Mouse (Mus musculus) heart, embryonic 12.5 days (tissue): ENCODE measurements around the gene Clybl. TPM values are rescaled to one million over a fixed set of nuclear protein-coding genes. Genes with fewer than 3 reads are reported as not detected.

Experiments
- ATAC-seq: fragments of 200-750 bp; cut with Nextera tagmentation; 2 replicates; pipeline ENCODE4 v1.8.0; 2017; ENCODE audit warnings: moderate TSS enrichment, moderate library complexity; ENCODE audit not compliant: insufficient number of reproducible peaks, low FRiP score
- H3K27ac ChIP-seq: fragments of 300-500 bp; sonication (generic); 2 replicates; pipeline ENCODE4 v1.5.1; 2016; ENCODE audit warnings: mild to moderate bottlenecking, moderate library complexity; ENCODE audit not compliant: poor library complexity, severe bottlenecking
- H3K27me3 ChIP-seq: fragments of 300-500 bp; sonication (generic); replicated peaks from 2 replicates; pipeline ENCODE4 v1.6.1; 2016; ENCODE audit warnings: mild to moderate bottlenecking, moderate library complexity
- H3K36me3 ChIP-seq: fragments of 300-500 bp; sonication (generic); 2 replicates; pipeline ENCODE4 v1.6.1; 2016; ENCODE audit warnings: mild to moderate bottlenecking, moderate library complexity
- H3K4me1 ChIP-seq: fragments of 300-500 bp; sonication (generic); replicated peaks from 2 replicates; pipeline ENCODE4 v1.6.1; 2016; ENCODE audit warnings: mild to moderate bottlenecking
- H3K4me2 ChIP-seq: fragments of 300-500 bp; sonication (generic); 2 replicates; pipeline ENCODE4 v1.6.1; 2016; ENCODE audit warnings: mild to moderate bottlenecking, moderate library complexity
- H3K4me3 ChIP-seq: fragments of 300-500 bp; sonication (generic); 2 replicates; pipeline ENCODE4 v1.5.1; 2016; ENCODE audit warnings: mild to moderate bottlenecking
- H3K9ac ChIP-seq: fragments of 300-500 bp; sonication (generic); 2 replicates; pipeline ENCODE4 v1.6.1; 2016; ENCODE audit warnings: mild to moderate bottlenecking, moderate library complexity
- H3K9me3 ChIP-seq: fragments of 300-500 bp; sonication (generic); replicated peaks from 2 replicates; pipeline ENCODE4 v1.6.1; 2016; ENCODE audit warnings: mild to moderate bottlenecking, moderate library complexity
- WGBS: fragments of 180-500 bp; shearing (Covaris S2); methylation state at CpG from one replicate; pipeline ENCODE4 v1.1.7; 2016; 5-methylcytosine and 5-hydroxymethylcytosine counted together
- polyA plus RNA-seq: library from polyadenylated mRNA; unstranded; fragments of >200 nt; fragmentation: Nextera tagmentation; extraction: Ambion mirVana; gene quantifications from 2 replicates; pipeline ENCODE4 v1.2.1, GENCODE M21; 2016

The Clybl gene
- polyA plus RNA-seq, 1 experiment from 2014 or later: 72.8 TPM

GRCm38 (mm10) chr14:122341591-122342360, 160.3 kb downstream of the Clybl start:
- Histone ChIP-seq H3K27ac (no peak overlapping the region), H3K4me2 (no peak overlapping the region), H3K4me3 (no peak overlapping the region), H3K9ac (no peak overlapping the region), H3K9me3 (no peaks in the 10 kb centered on the region), H3K36me3 (no peaks in the 10 kb centered on the region), H3K27me3 (no peaks in the 10 kb centered on the region), H3K4me1 (peaks cover 2% of the 10 kb centered on the region)
- 47% methylated on average over 6 of the region's 6 CpGs for WGBS
- no peak for ATAC-seq

GRCm38 (mm10) chr14:122344272-122345224, 163.0 kb downstream of the Clybl start:
- no peak overlapping the region for H3K27ac ChIP-seq
- H3K9ac ChIP-seq: no peak overlapping the region
- no peak for ATAC-seq
- no peaks in the 10 kb centered on the region for H3K27me3 ChIP-seq
- 82% methylated on average over 18 of the region's 18 CpGs for WGBS
- no peaks in the 10 kb centered on the region for H3K36me3 ChIP-seq
- no peaks in the 10 kb centered on the region for H3K9me3 ChIP-seq
- no peak overlapping the region for H3K4me3 ChIP-seq
- H3K4me1 ChIP-seq: no peaks in the 10 kb centered on the region
- H3K4me2 ChIP-seq: no peak overlapping the region

GRCm38 (mm10) chr14:122348069-122348468, 166.6 kb downstream of the Clybl start:
- WGBS: 84% methylated on average over 7 of the region's 7 CpGs
- H3K4me1 ChIP-seq: no peaks in the 10 kb centered on the region
- no peak overlapping the region for H3K4me2 ChIP-seq
- ATAC-seq: no peak
- no peaks in the 10 kb centered on the region for H3K36me3 ChIP-seq
- no peak overlapping the region for H3K4me3 ChIP-seq
- no peaks in the 10 kb centered on the region for H3K9me3 ChIP-seq
- no peak overlapping the region for H3K9ac ChIP-seq
- no peak overlapping the region for H3K27ac ChIP-seq
- H3K27me3 ChIP-seq: no peaks in the 10 kb centered on the region

GRCm38 (mm10) chr14:122349326-122349725, 167.8 kb downstream of the Clybl start:
- Histone ChIP-seq H3K27ac (no peak overlapping the region), H3K4me2 (no peak overlapping the region), H3K9me3 (no peaks in the 10 kb centered on the region), H3K9ac (no peak overlapping the region), H3K4me3 (no peak overlapping the region), H3K27me3 (no peaks in the 10 kb centered on the region), H3K4me1 (no peaks in the 10 kb centered on the region), H3K36me3 (no peaks in the 10 kb centered on the region)
- WGBS: 74% methylated on average over 5 of the region's 5 CpGs
- no peak for ATAC-seq

- no peak for ATAC-seq
- H3K36me3 ChIP-seq: no peaks in the 10 kb centered on the region
- H3K4me2 ChIP-seq: no peak overlapping the region
- 81% methylated on average over 4 of the region's 4 CpGs for WGBS
- H3K9me3 ChIP-seq: no peaks in the 10 kb centered on the region
- H3K4me1 ChIP-seq: no peaks in the 10 kb centered on the region
- H3K27ac ChIP-seq: no peak overlapping the region
- no peak overlapping the region for H3K9ac ChIP-seq
- no peak overlapping the region for H3K4me3 ChIP-seq
- H3K27me3 ChIP-seq: no peaks in the 10 kb centered on the region
Observed at GRCm38 (mm10) chr14:122349761-122350160, 168.3 kb downstream of the Clybl start.

GRCm38 (mm10) chr14:122350766-122351165, 169.3 kb downstream of the Clybl start:
- WGBS: 72% methylated on average over 8 of the region's 8 CpGs
- H3K9me3 ChIP-seq: no peaks in the 10 kb centered on the region
- no peak for ATAC-seq

GRCm38 (mm10) chr14:122357316-122357715, 175.8 kb downstream of the Clybl start:
- no peaks in the 10 kb centered on the region for H3K9me3 ChIP-seq
- no peak overlapping the region for H3K4me3 ChIP-seq
- WGBS: 77% methylated on average over 4 of the region's 4 CpGs
- 0 out of 2 replicates have a peak, but pooled peaks cover 2% of the 10 kb centered on the region for H3K27me3 ChIP-seq
- no peaks in the 10 kb centered on the region for H3K4me1 ChIP-seq
- ATAC-seq: no peak
- no peak overlapping the region for H3K4me2 ChIP-seq
- no peak overlapping the region for H3K9ac ChIP-seq
- H3K36me3 ChIP-seq: no peaks in the 10 kb centered on the region
- H3K27ac ChIP-seq: no peak overlapping the region

More at GRCm38 (mm10) chr14:122350766-122351165, 169.3 kb downstream of the Clybl start:
- no peaks in the 10 kb centered on the region for H3K4me1 ChIP-seq
- H3K4me3 ChIP-seq: no peak overlapping the region
- H3K4me2 ChIP-seq: no peak overlapping the region
- H3K36me3 ChIP-seq: no peaks in the 10 kb centered on the region
- H3K27ac ChIP-seq: no peak overlapping the region
- H3K9ac ChIP-seq: no peak overlapping the region
- H3K27me3 ChIP-seq: no peaks in the 10 kb centered on the region

GRCm38 (mm10) chr14:122358592-122358991, 177.1 kb downstream of the Clybl start:
- 0 out of 2 replicates have a peak, but pooled peaks cover 5% of the 10 kb centered on the region for H3K27me3 ChIP-seq
- no peak for ATAC-seq
- no peaks in the 10 kb centered on the region for H3K9me3 ChIP-seq
- 66% methylated on average over 3 of the region's 3 CpGs for WGBS
- H3K36me3 ChIP-seq: no peaks in the 10 kb centered on the region
- no peaks in the 10 kb centered on the region for H3K4me1 ChIP-seq
- H3K4me3 ChIP-seq: no peak overlapping the region
- no peak overlapping the region for H3K4me2 ChIP-seq
- no peak overlapping the region for H3K9ac ChIP-seq
- H3K27ac ChIP-seq: no peak overlapping the region

- Histone ChIP-seq H3K27me3 (0 out of 2 replicates have a peak, but pooled peaks cover 5% of the 10 kb centered on the region), H3K36me3 (no peaks in the 10 kb centered on the region), H3K9ac (no peak overlapping the region), H3K27ac (no peak overlapping the region), H3K4me2 (no peak overlapping the region), H3K4me1 (no peaks in the 10 kb centered on the region), H3K4me3 (no peak overlapping the region), H3K9me3 (no peaks in the 10 kb centered on the region)
- WGBS: 84% methylated on average over 23 of the region's 23 CpGs
- ATAC-seq: no peak
Observed at GRCm38 (mm10) chr14:122359136-122359905, 177.8 kb downstream of the Clybl start.

GRCm38 (mm10) chr14:122361807-122362206, 180.3 kb downstream of the Clybl start:
- no peak overlapping the region for H3K4me2 ChIP-seq
- H3K9ac ChIP-seq: no peak overlapping the region
- H3K27ac ChIP-seq: no peak overlapping the region
- ATAC-seq: no peak
- H3K4me3 ChIP-seq: no peak overlapping the region
- 80% methylated on average over 9 of the region's 9 CpGs for WGBS
- 0 out of 2 replicates have a peak, but pooled peaks cover 5% of the 10 kb centered on the region for H3K27me3 ChIP-seq
- no peaks in the 10 kb centered on the region for H3K4me1 ChIP-seq
- no peaks in the 10 kb centered on the region for H3K9me3 ChIP-seq
- no peaks in the 10 kb centered on the region for H3K36me3 ChIP-seq
